Mouse (Mus musculus): ENCODE measurements around the gene Srgap1. TPM values are rescaled to one million over a fixed set of nuclear protein-coding genes. Genes with fewer than 3 reads are reported as not detected.
A peak's percentile ranks its signal among the peaks of the same experiment; 100 is the strongest.

Srgap1 gene
- polyA plus RNA-seq (2016; fragmentation: Nextera tagmentation; extraction: Ambion mirVana) = 2.3 and 2.7 TPM in 2 replicates

DNA sequence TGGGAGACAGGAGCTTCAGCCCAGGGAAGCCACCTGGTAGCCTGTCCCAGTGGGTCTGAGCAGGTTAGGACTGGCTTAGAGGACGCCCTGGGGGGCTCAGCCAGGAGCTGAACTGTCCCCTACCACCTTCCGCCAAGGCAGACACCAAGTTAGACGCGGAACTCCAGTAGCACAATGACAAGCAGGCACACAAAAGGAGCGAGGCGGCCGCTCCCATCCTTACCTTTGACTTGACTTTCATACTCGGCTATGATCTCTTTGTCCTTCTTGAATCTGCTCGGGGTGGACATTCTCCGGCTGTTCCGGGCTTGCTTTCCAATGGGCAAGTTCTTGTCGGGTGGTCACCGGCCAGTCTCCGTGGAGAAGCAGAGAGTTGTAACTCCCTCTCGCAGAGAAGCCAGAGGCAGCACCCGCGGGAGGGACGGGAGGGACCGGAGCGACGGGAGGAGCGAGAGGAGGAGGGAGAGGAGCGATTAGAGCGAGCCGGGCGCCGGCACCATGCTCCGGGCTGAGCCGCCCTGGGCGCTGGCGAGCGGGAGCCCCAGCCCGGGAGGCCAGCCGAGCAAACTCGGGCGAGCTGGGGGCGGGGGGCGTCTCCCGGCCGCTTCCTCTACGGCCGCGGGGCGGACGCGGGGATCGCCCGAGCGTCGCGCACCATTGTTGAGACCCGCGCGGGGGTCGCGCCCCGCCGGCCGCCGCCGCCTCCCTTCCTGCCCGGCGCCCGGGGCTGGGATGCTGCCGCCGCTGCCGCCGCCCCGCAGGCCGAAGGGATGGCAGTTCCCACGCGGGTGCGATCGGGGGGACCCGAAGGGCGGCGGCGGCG, at the start of gene Srgap1:
Gene Srgap1, minus strand, starts transcription at position 412 of the 823 bp plus-strand sequence.
- H3K27me3 ChIP-seq (replicated peaks) = peaks cover 42% of the 10 kb centered on the region
- H3K4me2 ChIP-seq = peak within 1 kb of the TSS; percentile 83
- no peaks in the 10 kb centered on the region for H3K9me3 ChIP-seq (replicated peaks)
- ATAC-seq = peak; percentile 72
- 2% methylated on average over 55 of the region's 79 CpGs for WGBS (ENCODE audit: insufficient replicate concordance)
- peak within 1 kb of the TSS; percentile 26; the same call in 1 of the 2 replicates for H3K27ac ChIP-seq
- H3K9ac ChIP-seq = peak within 1 kb of the TSS; percentile 68
- peak within 1 kb of the TSS; percentile 65 for H3K4me3 ChIP-seq
- no peaks in the 10 kb centered on the region for H3K36me3 ChIP-seq
- H3K4me1 ChIP-seq = no peaks in the 10 kb centered on the region

DNA sequence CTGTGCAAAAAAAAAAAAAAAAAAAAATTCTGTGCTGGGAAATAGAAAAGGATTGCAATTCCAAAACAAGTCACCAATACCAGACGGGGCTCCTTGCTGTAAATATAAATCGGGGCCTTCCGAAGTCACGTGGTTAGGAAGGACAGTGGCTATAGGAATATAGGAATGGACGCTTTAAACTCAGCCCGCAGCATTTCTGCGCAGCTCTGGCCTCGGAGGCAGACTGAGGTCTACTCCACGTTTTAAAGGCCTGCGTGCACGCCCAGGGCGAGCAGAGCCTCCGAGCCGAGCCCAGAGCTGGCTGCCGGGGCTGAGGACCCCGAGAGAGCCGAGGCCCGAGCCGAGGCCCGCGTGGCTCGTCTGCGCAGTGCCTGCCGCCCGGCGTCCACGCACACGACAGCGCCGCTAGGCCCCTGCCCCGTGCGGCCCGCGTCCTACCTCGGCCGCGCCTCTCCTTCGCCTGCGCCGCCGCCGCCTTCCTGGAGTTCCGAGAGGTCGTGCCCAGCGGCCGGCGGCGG, 49.4 kb upstream of the Srgap1 start:
- H3K27ac ChIP-seq = peak overlapping the region; percentile 82
- no peaks in the 10 kb centered on the region for H3K27me3 ChIP-seq (replicated peaks)
- peak overlapping the region; percentile 98 for H3K4me2 ChIP-seq
- under 1% methylated on average over 48 of the region's 48 CpGs for WGBS (ENCODE audit: insufficient replicate concordance)
- ATAC-seq = peak; percentile 68
- peak overlapping the region; percentile 80 for H3K9ac ChIP-seq
- H3K4me3 ChIP-seq = peak overlapping the region; percentile 77
- H3K4me1 ChIP-seq = peaks cover 14% of the 10 kb centered on the region
- H3K36me3 ChIP-seq = peaks cover 11% of the 10 kb centered on the region; the same call in 1 of the 2 replicates
- no peaks in the 10 kb centered on the region for H3K9me3 ChIP-seq (replicated peaks)

- no peak overlapping the region for H3K27ac ChIP-seq
- WGBS (ENCODE audit: insufficient replicate concordance) = 73% methylated on average over 1 of the region's 1 CpGs
- H3K36me3 ChIP-seq = peaks cover 50% of the 10 kb centered on the region
- H3K4me1 ChIP-seq = peaks cover 4% of the 10 kb centered on the region; the same call in 1 of the 2 replicates
- H3K9ac ChIP-seq = no peak overlapping the region
- no peak overlapping the region for H3K4me3 ChIP-seq
- H3K27me3 ChIP-seq (replicated peaks) = no peaks in the 10 kb centered on the region
- H3K9me3 ChIP-seq (replicated peaks) = peaks cover 12% of the 10 kb centered on the region; the same call in 1 of the 2 replicates
- H3K4me2 ChIP-seq = no peak overlapping the region
- no peak for ATAC-seq
These were observed 43.4 kb upstream of the Srgap1 start for GRCm38 (mm10) chr10:122090472-122090871.

- no peak overlapping the region for H3K4me2 ChIP-seq
- 78% methylated on average over 1 of the region's 1 CpGs for WGBS (ENCODE audit: insufficient replicate concordance)
- no peaks in the 10 kb centered on the region for H3K4me1 ChIP-seq
- peaks cover 4% of the 10 kb centered on the region; the same call in 1 of the 2 replicates for H3K36me3 ChIP-seq
- no peaks in the 10 kb centered on the region for H3K27me3 ChIP-seq (replicated peaks)
- H3K4me3 ChIP-seq = no peak overlapping the region
- no peak for ATAC-seq
- no peak overlapping the region for H3K9ac ChIP-seq
- no peak overlapping the region for H3K27ac ChIP-seq
- no peaks in the 10 kb centered on the region for H3K9me3 ChIP-seq (replicated peaks)
These were observed 34.2 kb upstream of the Srgap1 start for GRCm38 (mm10) chr10:122081352-122081751.

GRCm38 (mm10) chr10:122069153-122069552, 22.0 kb upstream of the Srgap1 start:
- no peaks in the 10 kb centered on the region for H3K9me3 ChIP-seq (replicated peaks)
- no peak overlapping the region for H3K9ac ChIP-seq
- no peaks in the 10 kb centered on the region for H3K27me3 ChIP-seq (replicated peaks)
- H3K4me2 ChIP-seq = no peak overlapping the region
- no peaks in the 10 kb centered on the region for H3K4me1 ChIP-seq
- no peak for ATAC-seq
- H3K27ac ChIP-seq = no peak overlapping the region
- H3K36me3 ChIP-seq = no peaks in the 10 kb centered on the region
- H3K4me3 ChIP-seq = no peak overlapping the region

DNA sequence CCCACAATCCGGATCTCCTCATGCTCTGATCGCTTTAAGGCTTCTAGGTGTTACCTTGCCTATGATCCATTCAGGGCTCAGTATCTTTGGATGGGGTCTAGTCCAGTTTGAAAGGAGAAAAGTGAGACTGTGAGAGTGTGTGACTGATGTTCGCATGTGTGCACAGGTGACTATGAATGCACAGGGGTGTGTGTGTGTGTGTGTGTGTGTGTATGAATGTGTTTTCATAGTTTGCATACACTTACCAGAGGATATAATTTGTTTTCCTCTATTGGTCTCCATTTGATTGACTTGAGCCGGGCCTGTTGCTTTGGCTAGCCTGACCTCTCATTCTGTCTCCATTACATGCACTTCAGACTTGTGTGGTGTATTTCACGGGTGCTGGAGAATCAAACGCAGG, 8.7 kb upstream of the Srgap1 start:
- no peaks in the 10 kb centered on the region for H3K36me3 ChIP-seq
- H3K27me3 ChIP-seq (replicated peaks) = no peaks in the 10 kb centered on the region
- H3K4me1 ChIP-seq = no peaks in the 10 kb centered on the region
- H3K9me3 ChIP-seq (replicated peaks) = no peaks in the 10 kb centered on the region
- no peak for ATAC-seq
- 79% methylated on average over 6 of the region's 6 CpGs for WGBS (ENCODE audit: insufficient replicate concordance)
- H3K9ac ChIP-seq = no peak overlapping the region
- H3K27ac ChIP-seq = no peak overlapping the region
- H3K4me3 ChIP-seq = no peak overlapping the region
- no peak overlapping the region for H3K4me2 ChIP-seq

- Histone ChIP-seq H3K9me3 (replicated peaks) (no peaks in the 10 kb centered on the region), H3K27me3 (replicated peaks) (no peaks in the 10 kb centered on the region), H3K4me1 (no peaks in the 10 kb centered on the region), H3K4me2 (peak overlapping the region; percentile 25; the same call in 1 of the 2 replicates), H3K27ac (no peak overlapping the region), H3K4me3 (no peak overlapping the region), H3K9ac (no peak overlapping the region), H3K36me3 (no peaks in the 10 kb centered on the region)
- ATAC-seq = peak; percentile 70; the same call in 1 of the 2 replicates
- WGBS (ENCODE audit: insufficient replicate concordance) = 7% methylated on average over 8 of the region's 8 CpGs
These were observed 7.4 kb upstream of the Srgap1 start for GRCm38 (mm10) chr10:122054535-122054934.

GRCm38 (mm10) chr10:122051831-122052230, 4.7 kb upstream of the Srgap1 start:
- Histone ChIP-seq H3K4me2 (no peak overlapping the region), H3K4me3 (no peak overlapping the region), H3K27me3 (replicated peaks) (peaks cover 18% of the 10 kb centered on the region), H3K9me3 (replicated peaks) (no peaks in the 10 kb centered on the region), H3K4me1 (no peaks in the 10 kb centered on the region), H3K27ac (no peak overlapping the region), H3K36me3 (no peaks in the 10 kb centered on the region), H3K9ac (no peak overlapping the region)
- WGBS (ENCODE audit: insufficient replicate concordance) = 20% methylated on average over 6 of the region's 6 CpGs
- ATAC-seq = no peak

DNA sequence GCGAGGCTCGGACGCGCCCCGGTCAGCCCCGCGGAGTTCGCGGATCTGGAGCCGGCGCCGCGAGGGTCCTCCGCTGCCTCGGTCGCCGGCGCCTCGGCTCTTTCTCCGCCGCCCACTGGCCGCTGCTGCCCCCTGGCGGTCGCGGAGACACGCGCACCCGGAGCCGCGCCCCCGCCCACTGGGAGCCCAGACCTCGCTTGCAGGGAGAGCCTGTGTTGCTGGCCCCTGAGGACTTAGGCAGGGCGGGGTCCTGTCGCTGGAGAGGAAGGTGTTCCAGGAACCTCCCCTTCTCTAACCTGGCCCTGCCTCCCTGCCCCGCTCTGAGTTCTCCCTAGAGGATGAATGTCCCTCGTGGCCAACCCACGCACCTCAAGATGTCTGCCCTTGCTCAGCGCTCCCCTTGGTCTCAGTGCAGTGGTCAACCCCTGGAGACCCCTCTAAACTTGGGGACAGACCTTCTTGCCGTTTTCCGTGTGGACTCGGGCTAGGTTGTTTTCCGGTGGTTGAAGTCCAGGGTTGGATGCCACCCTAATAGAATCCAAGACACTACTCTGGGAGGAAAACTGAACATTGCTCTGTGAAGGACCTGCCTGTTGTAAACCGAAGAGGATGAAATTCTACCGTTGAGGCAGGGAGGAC, 731 bp upstream of the Srgap1 start:
- Histone ChIP-seq H3K27me3 (replicated peaks) (peaks cover 42% of the 10 kb centered on the region), H3K4me3 (peak overlapping the region; percentile 65), H3K9ac (peak overlapping the region; percentile 68), H3K36me3 (no peaks in the 10 kb centered on the region), H3K9me3 (replicated peaks) (no peaks in the 10 kb centered on the region), H3K4me1 (no peaks in the 10 kb centered on the region), H3K27ac (peak overlapping the region; percentile 26; the same call in 1 of the 2 replicates), H3K4me2 (peak overlapping the region; percentile 83)
- peak; percentile 56 for ATAC-seq
- 16% methylated on average over 41 of the region's 44 CpGs for WGBS (ENCODE audit: insufficient replicate concordance)

DNA sequence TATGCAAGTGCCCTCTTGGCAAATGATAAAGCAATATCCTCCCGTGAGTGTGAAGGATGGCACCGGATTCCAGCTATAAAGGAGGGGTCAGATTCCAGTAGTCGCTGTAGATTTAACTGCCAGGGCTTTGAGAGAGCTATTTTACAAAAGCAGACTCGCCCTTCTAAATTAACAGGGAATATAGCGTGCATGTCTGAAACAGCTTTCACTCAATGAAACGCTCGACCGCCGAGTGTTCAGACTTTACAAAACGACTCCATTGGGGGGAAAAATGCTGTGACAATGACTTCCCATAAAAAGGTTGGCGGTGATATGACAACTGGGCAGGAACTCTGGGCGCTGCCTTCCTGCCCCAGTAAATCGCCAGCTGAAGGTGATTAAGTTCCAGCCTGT, 608 bp downstream of the Srgap1 start:
- peak overlapping the region; percentile 26; the same call in 1 of the 2 replicates for H3K27ac ChIP-seq
- no peak for ATAC-seq
- H3K9me3 ChIP-seq (replicated peaks) = no peaks in the 10 kb centered on the region
- H3K4me3 ChIP-seq = peak overlapping the region; percentile 65
- H3K9ac ChIP-seq = peak overlapping the region; percentile 68
- H3K36me3 ChIP-seq = no peaks in the 10 kb centered on the region
- H3K4me1 ChIP-seq = no peaks in the 10 kb centered on the region
- H3K4me2 ChIP-seq = peak overlapping the region; percentile 83
- WGBS (ENCODE audit: insufficient replicate concordance) = 3% methylated on average over 13 of the region's 13 CpGs
- H3K27me3 ChIP-seq (replicated peaks) = peaks cover 42% of the 10 kb centered on the region

- H3K4me2 ChIP-seq = peak overlapping the region; percentile 83
- no peak for ATAC-seq
- H3K27ac ChIP-seq = no peak overlapping the region
- no peak overlapping the region for H3K9ac ChIP-seq
- 43% methylated on average over 9 of the region's 9 CpGs for WGBS (ENCODE audit: insufficient replicate concordance)
- H3K4me3 ChIP-seq = peak overlapping the region; percentile 65; the same call in 1 of the 2 replicates
- H3K9me3 ChIP-seq (replicated peaks) = no peaks in the 10 kb centered on the region
- H3K27me3 ChIP-seq (replicated peaks) = peaks cover 42% of the 10 kb centered on the region
- no peaks in the 10 kb centered on the region for H3K4me1 ChIP-seq
- no peaks in the 10 kb centered on the region for H3K36me3 ChIP-seq
These were observed 1.2 kb downstream of the Srgap1 start for GRCm38 (mm10) chr10:122045946-122046345.

DNA sequence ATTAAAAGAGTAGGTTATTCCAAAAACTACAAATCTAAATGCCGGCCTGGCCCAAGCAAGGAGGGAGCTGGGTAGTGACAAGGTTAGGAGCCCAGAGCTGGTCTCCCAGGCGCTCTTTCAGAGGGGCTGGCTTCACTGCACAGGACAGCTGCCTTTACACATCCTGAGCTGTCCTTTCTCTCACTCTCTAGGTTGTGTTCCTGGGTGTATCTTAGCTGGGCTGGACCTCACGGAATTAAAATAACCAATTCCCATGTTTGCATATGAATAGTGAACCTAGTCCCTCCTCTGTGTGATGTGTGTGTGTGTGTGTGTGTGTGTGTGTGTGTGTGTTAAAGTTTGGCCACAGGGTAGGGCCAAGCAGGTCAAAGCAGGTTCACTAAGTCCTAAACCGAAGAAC, 2.2 kb downstream of the Srgap1 start:
- Histone ChIP-seq H3K4me3 (no peak overlapping the region), H3K36me3 (no peaks in the 10 kb centered on the region), H3K27ac (no peak overlapping the region), H3K4me1 (no peaks in the 10 kb centered on the region), H3K9me3 (replicated peaks) (0 out of 2 replicates have a peak, but pooled peaks cover 6% of the 10 kb centered on the region), H3K9ac (no peak overlapping the region), H3K4me2 (no peak overlapping the region), H3K27me3 (replicated peaks) (peaks cover 42% of the 10 kb centered on the region)
- 60% methylated on average over 4 of the region's 4 CpGs for WGBS (ENCODE audit: insufficient replicate concordance)
- ATAC-seq = no peak
